Mouse (Mus musculus) fat pad, adult 2 months (tissue): ENCODE results near the gene 1700001O22Rik.

Source experiments
- DNase-seq: peaks from one replicate; pipeline ENCODE4 v3.0.0-alpha.2; 2011; ENCODE audit warnings: low read depth, low spot score; ENCODE audit errors: extremely low read depth

The 1700001O22Rik gene

GRCm38 (mm10) chr2:30782312-30783290, 20.9 kb downstream of the 1700001O22Rik start:
- DNase-seq, result no peak

GRCm38 (mm10) chr2:30779241-30779640, 24.2 kb downstream of the 1700001O22Rik start:
- no peak for DNase-seq

GRCm38 (mm10) chr2:30778235-30778634, 25.2 kb downstream of the 1700001O22Rik start:
- no peak for DNase-seq

GRCm38 (mm10) chr2:30777266-30777665, 26.2 kb downstream of the 1700001O22Rik start:
- DNase-seq, result no peak

GRCm38 (mm10) chr2:30775955-30776354, 27.5 kb downstream of the 1700001O22Rik start:
- DNase-seq, result no peak

- no peak for DNase-seq
Measured at GRCm38 (mm10) chr2:30773313-30774005, 30.0 kb downstream of the 1700001O22Rik start.

- DNase-seq, result no peak
Measured at GRCm38 (mm10) chr2:30772581-30773312, 30.7 kb downstream of the 1700001O22Rik start.

GRCm38 (mm10) chr2:30771806-30772460, 31.5 kb downstream of the 1700001O22Rik start:
- no peak for DNase-seq

- DNase-seq, result no peak
Measured at GRCm38 (mm10) chr2:30771368-30771805, 32.1 kb downstream of the 1700001O22Rik start.

GRCm38 (mm10) chr2:30769187-30769586, 34.3 kb downstream of the 1700001O22Rik start:
- DNase-seq, result no peak

GRCm38 (mm10) chr2:30768529-30768928, 34.9 kb downstream of the 1700001O22Rik start:
- DNase-seq, result no peak

- no peak for DNase-seq
Measured at GRCm38 (mm10) chr2:30767626-30768240, 35.7 kb downstream of the 1700001O22Rik start.

GRCm38 (mm10) chr2:30766446-30766845, 37.0 kb downstream of the 1700001O22Rik start:
- no peak for DNase-seq

GRCm38 (mm10) chr2:30760706-30761105, 42.8 kb downstream of the 1700001O22Rik start:
- no peak for DNase-seq

GRCm38 (mm10) chr2:30759858-30760547, 43.5 kb downstream of the 1700001O22Rik start:
- no peak for DNase-seq

GRCm38 (mm10) chr2:30759442-30759841, 44.0 kb downstream of the 1700001O22Rik start:
- DNase-seq, result no peak

GRCm38 (mm10) chr2:30759088-30759374, 44.4 kb downstream of the 1700001O22Rik start:
- no peak for DNase-seq

GRCm38 (mm10) chr2:30758341-30759087, 44.9 kb downstream of the 1700001O22Rik start:
- no peak for DNase-seq
